Mouse (Mus musculus) layer of hippocampus, adult 2 months (tissue): ENCODE results near the gene Lama1. TPM values are rescaled to one million over a fixed set of nuclear protein-coding genes. Genes with fewer than 3 reads are reported as not detected.
"Not testable (repeated sequence)": the region's sequence is repeated elsewhere in the genome, so short reads cannot be mapped to it uniquely, and the experiment has no call there.

Experiments
- DNase-seq, 2 experiments: peaks; one replicate each; pipeline ENCODE4 v3.0.0; 2022; ENCODE audit warnings: low spot score in 2 of 2
- H3K27ac ChIP-seq: fragments of 200-600 bp; 2 replicates; pipeline ENCODE4 v1.8.1; 2022
- H3K4me3 ChIP-seq: fragments of 200-600 bp; 2 replicates; pipeline ENCODE4 v1.8.1; 2022; ENCODE audit warnings: mild to moderate bottlenecking
- CTCF ChIP-seq: fragments of 200-600 bp; conservative IDR thresholded peaks from 2 replicates; pipeline ENCODE4 v1.8.1; 2022; ENCODE audit warnings: antibody characterized with exemption, mild to moderate bottlenecking, moderate library complexity
- total RNA-seq, 2 experiments: library from RNA; stranded (reverse); gene quantifications; 2 replicates each; pipeline ENCODE4 v1.2.3; 2021

Lama1 gene
- total RNA-seq, 2 experiments from 2014 or later, result 3.9 to 4.9 TPM

GRCm38 (mm10) chr17:67726601-67727000 is 29.5 kb downstream of the Lama1 start:
- H3K4me3 ChIP-seq, result no peak overlapping the region
- no peak for TF ChIP-seq CTCF
- DNase-seq, result no peak
- no peak overlapping the region for H3K27ac ChIP-seq

- TF ChIP-seq CTCF, result no peak
- DNase-seq, result no peak
These were observed 31.7 kb downstream of the Lama1 start for GRCm38 (mm10) chr17:67728751-67729150.

DNA sequence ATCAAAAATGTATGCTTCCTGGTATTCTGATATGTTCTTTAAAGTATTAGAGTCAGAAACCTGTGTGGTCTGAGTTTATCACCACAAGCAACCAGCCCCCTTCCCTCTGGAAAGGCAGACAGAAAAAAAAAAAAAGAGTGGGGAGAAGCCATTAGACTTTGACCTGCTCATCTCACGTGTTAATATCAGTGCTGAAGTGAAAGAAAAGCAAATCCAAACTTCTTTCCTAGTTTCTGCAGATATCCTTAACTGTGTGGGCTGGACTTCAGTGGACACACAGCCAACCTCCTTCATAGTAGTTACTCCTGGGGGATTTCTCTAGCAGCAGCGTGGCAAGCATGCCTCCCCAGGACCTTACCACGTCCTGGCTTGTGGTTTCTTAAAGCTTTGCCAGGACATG is 34.0 kb downstream of the Lama1 start:
- no peak for DNase-seq
- no peak overlapping the region for H3K27ac ChIP-seq
- H3K4me3 ChIP-seq, result no peak overlapping the region
- no peak for TF ChIP-seq CTCF

More at GRCm38 (mm10) chr17:67728751-67729150, 31.7 kb downstream of the Lama1 start:
- H3K27ac ChIP-seq, result no peak overlapping the region
- H3K4me3 ChIP-seq, result no peak overlapping the region

DNA sequence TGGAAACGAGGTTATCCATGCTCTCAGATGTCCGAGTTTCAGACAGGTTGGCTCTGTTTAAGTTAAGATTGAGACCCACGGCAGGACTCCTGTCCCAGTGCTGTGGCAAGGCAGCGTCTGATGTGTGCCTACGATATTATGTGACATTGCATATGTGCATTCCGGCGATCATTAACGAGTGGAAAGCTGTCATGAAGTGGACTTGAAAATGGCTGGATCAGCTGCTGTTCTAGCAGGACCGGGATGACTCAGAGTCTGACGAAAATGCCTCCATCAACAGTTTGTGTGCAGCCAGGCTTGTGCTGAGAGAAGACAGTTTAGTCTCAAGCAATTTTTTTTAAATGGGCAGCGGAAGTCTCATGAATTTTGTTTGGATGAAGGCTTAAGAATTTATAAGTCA is 34.9 kb downstream of the Lama1 start:
- TF ChIP-seq CTCF, result no peak
- Histone ChIP-seq H3K4me3 (no peak overlapping the region), H3K27ac (no peak overlapping the region)
- no peak for DNase-seq

DNA sequence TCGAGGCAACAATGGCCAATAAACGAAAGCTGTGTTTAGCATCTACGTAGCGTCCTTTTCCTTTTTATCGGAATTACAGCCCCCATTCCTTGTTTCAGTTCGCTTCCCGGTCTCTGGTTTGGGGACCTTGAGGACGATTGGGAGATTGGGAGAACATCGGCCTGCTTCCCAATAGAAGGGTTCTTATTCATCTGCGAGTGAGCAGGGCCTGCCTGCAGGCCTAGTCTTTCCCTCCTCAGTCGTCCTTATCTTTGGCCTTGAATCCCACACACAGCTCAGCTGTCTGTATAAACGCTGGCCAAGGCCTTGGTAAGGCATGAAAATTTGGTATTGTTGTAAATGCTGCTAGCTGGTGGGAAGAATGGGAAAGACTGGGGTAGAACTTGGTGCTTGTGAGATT is 36.5 kb downstream of the Lama1 start:
- no peak for TF ChIP-seq CTCF

GRCm38 (mm10) chr17:67735722-67736121 is 38.7 kb downstream of the Lama1 start:
- no peak for DNase-seq
- no peak for TF ChIP-seq CTCF
- Histone ChIP-seq H3K27ac (no peak overlapping the region), H3K4me3 (no peak overlapping the region)

More for the DNA sequence above, 36.5 kb downstream of the Lama1 start:
- Histone ChIP-seq H3K4me3 (no peak overlapping the region), H3K27ac (no peak overlapping the region)
- no peak for DNase-seq

DNA sequence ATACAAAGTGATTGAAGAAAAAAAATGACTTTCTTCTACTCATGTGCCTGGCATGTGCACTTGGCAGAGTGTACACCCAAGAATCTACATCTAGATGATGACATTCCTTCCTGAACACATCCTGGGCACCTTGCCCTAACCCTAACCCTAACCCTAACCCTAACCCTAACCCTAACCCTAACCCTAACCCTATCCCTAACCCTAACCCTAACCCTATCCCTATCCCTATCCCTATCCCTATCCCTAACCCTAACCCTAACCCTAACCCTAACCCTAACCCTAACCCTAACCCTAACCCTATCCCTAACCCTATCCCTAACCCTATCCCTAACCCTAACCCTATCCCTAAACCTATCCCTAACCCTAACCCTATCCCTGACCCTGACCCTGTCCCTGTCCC is 44.2 kb downstream of the Lama1 start:
- H3K4me3 ChIP-seq, DNase-seq, H3K27ac ChIP-seq: not testable (repeated sequence)

DNA sequence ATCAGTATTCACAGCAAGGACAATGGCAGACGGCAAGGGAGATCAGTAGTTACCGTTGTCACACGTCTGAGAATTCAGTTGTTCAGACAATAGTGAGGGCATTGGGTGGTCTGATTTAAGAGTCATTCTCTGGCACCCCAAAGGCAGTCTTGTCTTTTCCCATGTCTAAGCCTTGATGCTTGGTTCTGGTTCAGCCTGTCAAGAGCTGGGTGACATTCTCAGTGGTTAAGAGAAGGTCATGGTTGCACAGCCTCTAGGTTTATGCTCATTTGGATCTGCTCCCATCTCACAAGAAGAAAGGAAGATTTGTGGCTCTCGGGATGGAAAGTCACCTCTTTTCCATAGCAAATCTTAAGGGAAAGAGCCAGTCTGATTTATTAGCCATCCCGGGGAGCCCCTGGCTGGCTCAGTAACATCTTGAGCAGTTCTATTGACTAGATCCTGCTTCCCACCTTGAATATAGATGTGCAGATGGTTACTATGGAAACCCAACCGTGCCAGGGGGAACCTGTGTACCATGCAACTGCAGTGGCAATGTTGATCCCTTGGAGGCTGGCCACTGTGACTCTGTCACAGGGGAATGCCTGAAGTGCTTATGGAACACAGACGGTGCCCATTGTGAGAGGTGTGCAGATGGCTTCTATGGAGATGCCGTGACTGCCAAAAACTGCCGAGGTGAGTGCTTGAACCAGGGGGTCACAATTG is 67.3 kb downstream of the Lama1 start:
- Histone ChIP-seq H3K27ac (no peak overlapping the region), H3K4me3 (no peak overlapping the region)
- no peak for DNase-seq
- no peak for TF ChIP-seq CTCF

DNA sequence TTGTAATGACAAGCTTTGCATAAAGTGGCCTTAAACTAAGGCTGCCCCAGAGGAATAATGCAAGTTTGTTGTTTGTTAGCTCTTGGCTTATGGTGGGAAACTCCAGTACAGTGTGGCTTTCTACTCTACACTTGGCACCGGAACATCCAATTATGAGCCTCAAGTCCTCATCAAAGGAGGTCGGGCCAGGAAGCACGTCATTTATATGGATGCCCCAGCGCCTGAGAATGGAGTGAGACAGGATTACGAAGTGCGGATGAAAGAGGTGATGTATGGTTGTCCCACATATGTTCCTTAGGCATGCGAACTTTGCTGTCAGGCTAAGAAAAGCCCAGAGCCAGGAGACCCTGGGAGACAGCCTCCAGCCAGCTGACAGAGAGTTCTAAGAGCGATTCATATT is 76.5 kb downstream of the Lama1 start:
- TF ChIP-seq CTCF, result no peak
- Histone ChIP-seq H3K27ac (no peak overlapping the region), H3K4me3 (no peak overlapping the region)
- DNase-seq, result no peak

- peak; percentile 1 to 19 for DNase-seq
- TF ChIP-seq CTCF, result peak; percentile 79
- Histone ChIP-seq H3K27ac (no peak overlapping the region), H3K4me3 (no peak overlapping the region)
These were observed 79.7 kb downstream of the Lama1 start for GRCm38 (mm10) chr17:67776764-67777163.

GRCm38 (mm10) chr17:67779812-67780211 is 82.8 kb downstream of the Lama1 start:
- Histone ChIP-seq H3K4me3 (no peak overlapping the region), H3K27ac (no peak overlapping the region)
- peak; percentile 66 for TF ChIP-seq CTCF
- no peak for DNase-seq

DNA sequence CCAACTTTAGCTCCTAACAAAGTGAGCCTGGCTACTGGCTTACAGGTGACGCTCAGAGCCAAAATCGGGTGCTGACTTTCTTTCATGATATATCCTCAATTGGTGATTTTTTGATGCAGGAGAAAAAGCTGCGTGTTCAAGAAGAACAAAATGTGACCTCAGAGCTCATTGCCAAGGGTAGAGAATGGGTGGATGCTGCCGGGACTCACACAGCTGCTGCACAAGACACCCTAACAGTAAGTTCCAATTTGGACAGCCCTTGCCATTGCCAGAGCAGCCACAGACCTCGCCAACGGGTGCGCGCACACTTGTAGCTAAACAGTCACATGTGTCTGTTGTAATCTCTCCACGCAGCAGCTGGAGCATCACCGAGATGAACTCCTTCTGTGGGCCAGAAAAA is 94.0 kb downstream of the Lama1 start:
- DNase-seq, result no peak
- TF ChIP-seq CTCF, result no peak
- H3K4me3 ChIP-seq, result no peak overlapping the region
- H3K27ac ChIP-seq, result no peak overlapping the region

DNA sequence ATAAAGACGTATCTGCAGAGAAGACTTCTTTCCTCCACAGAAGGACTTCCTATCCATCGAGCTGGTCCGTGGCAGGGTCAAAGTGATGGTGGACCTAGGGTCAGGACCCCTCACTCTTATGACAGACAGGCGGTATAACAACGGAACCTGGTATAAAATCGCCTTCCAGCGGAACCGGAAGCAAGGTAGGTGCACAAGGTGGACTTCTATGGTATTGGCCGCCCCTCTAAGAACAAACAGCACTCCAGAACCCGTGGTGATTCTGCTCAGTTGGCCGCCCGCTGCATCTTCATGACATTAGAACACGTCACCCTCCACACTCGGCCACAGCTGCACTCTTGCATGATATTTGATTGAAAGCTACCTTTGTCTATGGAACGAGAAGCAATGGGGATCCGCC is 112.1 kb downstream of the Lama1 start:
- H3K4me3 ChIP-seq, result no peak overlapping the region

GRCm38 (mm10) chr17:67813666-67814065 is 116.6 kb downstream of the Lama1 start:
- DNase-seq, result no peak
- TF ChIP-seq CTCF, result no peak
- Histone ChIP-seq H3K27ac (no peak overlapping the region), H3K4me3 (no peak overlapping the region)

More for the DNA sequence above, 112.1 kb downstream of the Lama1 start:
- no peak overlapping the region for H3K27ac ChIP-seq
- DNase-seq, result no peak
- no peak for TF ChIP-seq CTCF
